Mouse (Mus musculus): ENCODE data around the gene Kat6b.
"Not testable (repeated sequence)": the region's sequence is repeated elsewhere in the genome, so short reads cannot be mapped to it uniquely, and the experiment has no call there.

The Kat6b gene

GRCm38 (mm10) chr14:21653813-21654212 lies 172.6 kb downstream of the Kat6b start:
- no peak for DNase-seq (ENCODE audit: extremely low read depth, insufficient read length, low spot score)

- no peak for DNase-seq (ENCODE audit: extremely low read depth, insufficient read length, low spot score)
Observed at GRCm38 (mm10) chr14:21659155-21659554, 177.9 kb downstream of the Kat6b start.

GRCm38 (mm10) chr14:21659652-21660051 lies 178.4 kb downstream of the Kat6b start:
- DNase-seq (ENCODE audit: extremely low read depth, insufficient read length, low spot score) = no peak

- DNase-seq (ENCODE audit: extremely low read depth, insufficient read length, low spot score) = no peak
Observed at GRCm38 (mm10) chr14:21662465-21663142, 181.4 kb downstream of the Kat6b start.

- no peak for DNase-seq (ENCODE audit: extremely low read depth, insufficient read length, low spot score)
Observed at GRCm38 (mm10) chr14:21669218-21669617, 188.0 kb downstream of the Kat6b start.

- no peak for DNase-seq (ENCODE audit: extremely low read depth, insufficient read length, low spot score)
Observed at GRCm38 (mm10) chr14:21669633-21670421, 188.6 kb downstream of the Kat6b start.

GRCm38 (mm10) chr14:21670422-21671006 lies 189.3 kb downstream of the Kat6b start:
- DNase-seq (ENCODE audit: extremely low read depth, insufficient read length, low spot score) = not testable (repeated sequence)

GRCm38 (mm10) chr14:21673100-21673499 lies 191.9 kb downstream of the Kat6b start:
- DNase-seq (ENCODE audit: extremely low read depth, insufficient read length, low spot score) = no peak

GRCm38 (mm10) chr14:21674471-21674870 lies 193.2 kb downstream of the Kat6b start:
- DNase-seq (ENCODE audit: extremely low read depth, insufficient read length, low spot score) = no peak

- DNase-seq (ENCODE audit: extremely low read depth, insufficient read length, low spot score) = no peak
Observed at GRCm38 (mm10) chr14:21676223-21676622, 195.0 kb downstream of the Kat6b start.

GRCm38 (mm10) chr14:21678509-21679285 lies 197.5 kb downstream of the Kat6b start:
- peak; percentile 15 for DNase-seq (ENCODE audit: extremely low read depth, insufficient read length, low spot score)

- no peak for DNase-seq (ENCODE audit: extremely low read depth, insufficient read length, low spot score)
Observed at GRCm38 (mm10) chr14:21679631-21680201, 198.5 kb downstream of the Kat6b start.

- peak; percentile 66 for DNase-seq (ENCODE audit: extremely low read depth, insufficient read length, low spot score)
Observed at GRCm38 (mm10) chr14:21682681-21683129, 201.5 kb downstream of the Kat6b start.

GRCm38 (mm10) chr14:21683834-21684233 lies 202.6 kb downstream of the Kat6b start:
- no peak for DNase-seq (ENCODE audit: extremely low read depth, insufficient read length, low spot score)

- DNase-seq (ENCODE audit: extremely low read depth, insufficient read length, low spot score) = no peak
Observed at GRCm38 (mm10) chr14:21685411-21686146, 204.3 kb downstream of the Kat6b start.

GRCm38 (mm10) chr14:21686376-21687279 lies 205.4 kb downstream of the Kat6b start:
- no peak for DNase-seq (ENCODE audit: extremely low read depth, insufficient read length, low spot score)

GRCm38 (mm10) chr14:21691070-21691469 lies 209.8 kb downstream of the Kat6b start:
- DNase-seq (ENCODE audit: extremely low read depth, insufficient read length, low spot score) = no peak

- DNase-seq (ENCODE audit: extremely low read depth, insufficient read length, low spot score) = no peak
Observed at GRCm38 (mm10) chr14:21695020-21695419, 213.8 kb downstream of the Kat6b start.
